Mouse (Mus musculus): ENCODE data around the gene Mrps31.

- TF ChIP-seq CTCF (IDR thresholded peaks at IDR 0.05; ENCODE audit: low read depth, low read length) (no peak), POLR2A (IDR thresholded peaks at IDR 0.05; ENCODE audit: insufficient read depth, low read length) (no peak), EP300 (IDR thresholded peaks at IDR 0.05; ENCODE audit: insufficient read depth, low read depth, low read length) (no peak)
These were observed 13.4 kb upstream of the Mrps31 start for GRCm38 (mm10) chr8:22397811-22398141.
